Mouse (Mus musculus) spleen, postnatal 4 days (tissue): ENCODE results near the gene Depdc1b.

Experiments used
- DNase-seq, 2 experiments: peaks; one replicate each; pipeline ENCODE4 v3.0.0; 2022; ENCODE audit warnings: low spot score in 2 of 2

Gene Depdc1b

GRCm38 (mm10) chr13:108315702-108316486 is at the start of gene Depdc1b:
Gene Depdc1b, plus strand, starts transcription at chr13:108316332.
- peak; percentile 96 to 98 for DNase-seq

GRCm38 (mm10) chr13:108267841-108268634 is 48.1 kb upstream of the Depdc1b start:
- no peak for DNase-seq

- no peak for DNase-seq
Observed at GRCm38 (mm10) chr13:108271458-108272148, 44.5 kb upstream of the Depdc1b start.

GRCm38 (mm10) chr13:108272332-108272731 is 43.8 kb upstream of the Depdc1b start:
- DNase-seq: no peak

- no peak for DNase-seq
Observed at GRCm38 (mm10) chr13:108273034-108273433, 43.1 kb upstream of the Depdc1b start.

- no peak for DNase-seq
Observed at GRCm38 (mm10) chr13:108273456-108273855, 42.7 kb upstream of the Depdc1b start.

GRCm38 (mm10) chr13:108276561-108276960 is 39.6 kb upstream of the Depdc1b start:
- DNase-seq: no peak

GRCm38 (mm10) chr13:108277320-108277719 is 38.8 kb upstream of the Depdc1b start:
- no peak for DNase-seq

GRCm38 (mm10) chr13:108278592-108278991 is 37.5 kb upstream of the Depdc1b start:
- no peak for DNase-seq

- no peak for DNase-seq
Observed at GRCm38 (mm10) chr13:108284312-108284711, 31.8 kb upstream of the Depdc1b start.

- no peak for DNase-seq
Observed at GRCm38 (mm10) chr13:108287953-108288352, 28.2 kb upstream of the Depdc1b start.

GRCm38 (mm10) chr13:108289436-108289835 is 26.7 kb upstream of the Depdc1b start:
- DNase-seq: no peak

- no peak for DNase-seq
Observed at GRCm38 (mm10) chr13:108290314-108290713, 25.8 kb upstream of the Depdc1b start.

GRCm38 (mm10) chr13:108297350-108298093 is 18.6 kb upstream of the Depdc1b start:
- peak in 1 of 2 experiments; percentile 43 for DNase-seq

- no peak for DNase-seq
Observed at GRCm38 (mm10) chr13:108298241-108298640, 17.9 kb upstream of the Depdc1b start.

GRCm38 (mm10) chr13:108300346-108300950 is 15.7 kb upstream of the Depdc1b start:
- DNase-seq: no peak

GRCm38 (mm10) chr13:108301411-108301810 is 14.7 kb upstream of the Depdc1b start:
- no peak for DNase-seq

- DNase-seq: no peak
Observed at GRCm38 (mm10) chr13:108302957-108303675, 13.0 kb upstream of the Depdc1b start.

GRCm38 (mm10) chr13:108303841-108304240 is 12.3 kb upstream of the Depdc1b start:
- no peak for DNase-seq

GRCm38 (mm10) chr13:108304680-108305079 is 11.5 kb upstream of the Depdc1b start:
- no peak for DNase-seq
